Mouse (Mus musculus): ENCODE results near the gene Lamb3. TPM values are rescaled to one million over a fixed set of nuclear protein-coding genes. Genes with fewer than 3 reads are reported as not detected.

The Lamb3 gene
- total RNA-seq, 1 experiment from 2014 or later, result 1.2 TPM

DNA sequence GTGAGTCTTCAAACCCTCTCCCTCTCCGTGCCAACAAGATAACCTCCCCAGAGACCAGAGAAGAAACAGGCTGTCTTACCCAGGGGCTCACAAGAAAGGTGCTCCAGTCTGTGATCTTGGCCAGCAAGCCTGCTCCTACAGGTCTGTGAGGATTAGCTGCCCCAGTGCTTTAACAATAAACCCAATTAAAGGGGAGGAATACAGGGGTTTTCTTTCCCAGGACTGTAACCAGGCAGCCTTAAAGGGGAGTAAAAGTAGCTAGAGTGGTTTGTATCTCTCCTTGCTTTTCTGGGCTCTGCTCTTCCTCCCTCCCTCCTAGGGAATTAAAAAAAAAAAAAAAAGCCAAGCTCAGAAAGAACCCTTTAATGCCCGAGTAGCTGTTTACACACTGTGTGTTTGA lies 162.6 kb downstream of the Lamb3 start, which contains the start of gene Camk1g:
Camk1g (minus strand) TSS at position 203 of the 400 bp plus-strand sequence.
- ATAC-seq (replicated peaks in 1 of 2; ENCODE audit: insufficient read depth in 1 of 2, low FRiP score in 2 of 2, low TSS enrichment in 1 of 2, low read depth in 1 of 2, poor library complexity in 2 of 2, severe bottlenecking in 2 of 2), result no peak

DNA sequence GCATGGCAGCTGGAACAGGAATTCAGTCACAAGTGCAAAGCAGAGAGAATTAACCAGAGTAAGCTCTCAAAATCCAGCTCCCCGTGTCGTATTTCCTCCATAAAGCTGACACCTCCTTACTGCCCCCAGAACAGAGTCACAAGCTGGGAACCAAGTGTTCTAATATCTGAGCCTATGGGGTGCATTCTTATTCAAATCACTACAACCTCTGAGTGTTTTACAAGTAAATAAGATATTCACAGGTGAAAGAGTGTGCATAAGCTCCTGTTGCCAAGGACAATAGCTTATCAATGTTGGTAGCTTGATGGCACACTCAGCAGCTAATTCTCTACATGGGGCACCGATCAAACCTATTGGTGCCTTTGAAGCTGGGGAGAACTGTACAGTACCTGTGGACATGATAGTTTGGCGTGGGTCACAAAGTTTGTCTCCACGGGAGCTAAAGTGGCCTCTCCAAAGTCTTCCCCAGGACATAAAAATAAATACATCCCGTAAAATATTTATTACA lies 166.5 kb downstream of the Lamb3 start:
- ATAC-seq (replicated peaks in 1 of 2; ENCODE audit: insufficient read depth in 1 of 2, low FRiP score in 2 of 2, low TSS enrichment in 1 of 2, low read depth in 1 of 2, poor library complexity in 2 of 2, severe bottlenecking in 2 of 2), result no peak

DNA sequence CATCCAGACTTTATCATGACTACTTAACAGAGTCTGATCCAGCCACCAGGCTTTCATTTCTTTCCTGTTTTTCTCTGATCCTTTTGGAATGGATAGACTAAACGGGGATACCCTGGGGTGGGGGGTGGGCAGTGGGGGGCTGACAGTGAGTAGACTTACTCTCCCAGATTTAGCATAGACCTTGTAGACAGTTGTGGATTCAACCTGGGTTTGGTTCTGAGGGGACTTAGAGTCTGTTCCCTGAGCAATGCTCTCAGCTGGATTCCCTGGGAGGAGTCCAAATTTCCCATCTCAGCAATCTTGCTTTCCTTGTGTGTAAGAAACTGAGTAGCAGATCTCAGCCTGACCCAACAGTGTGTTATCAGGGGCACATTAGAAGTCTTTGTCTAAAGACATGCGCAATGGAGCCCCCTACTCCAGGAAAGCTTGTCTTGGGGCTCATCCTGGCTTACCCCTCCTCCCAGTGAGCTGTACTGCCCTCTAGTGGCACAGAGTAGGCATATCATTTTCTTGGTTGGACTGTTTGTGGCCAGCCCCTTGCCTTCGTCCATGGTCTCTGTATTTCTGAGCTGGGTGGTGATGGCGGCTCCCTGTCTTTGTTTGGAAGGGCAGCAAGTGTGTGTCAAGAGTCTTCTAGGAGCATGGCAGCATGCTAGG lies 169.1 kb downstream of the Lamb3 start:
- peak; percentile 76 to 79; a peak in 3 of 4 replicates for ATAC-seq (replicated peaks in 1 of 2; ENCODE audit: insufficient read depth in 1 of 2, low FRiP score in 2 of 2, low TSS enrichment in 1 of 2, low read depth in 1 of 2, poor library complexity in 2 of 2, severe bottlenecking in 2 of 2)

DNA sequence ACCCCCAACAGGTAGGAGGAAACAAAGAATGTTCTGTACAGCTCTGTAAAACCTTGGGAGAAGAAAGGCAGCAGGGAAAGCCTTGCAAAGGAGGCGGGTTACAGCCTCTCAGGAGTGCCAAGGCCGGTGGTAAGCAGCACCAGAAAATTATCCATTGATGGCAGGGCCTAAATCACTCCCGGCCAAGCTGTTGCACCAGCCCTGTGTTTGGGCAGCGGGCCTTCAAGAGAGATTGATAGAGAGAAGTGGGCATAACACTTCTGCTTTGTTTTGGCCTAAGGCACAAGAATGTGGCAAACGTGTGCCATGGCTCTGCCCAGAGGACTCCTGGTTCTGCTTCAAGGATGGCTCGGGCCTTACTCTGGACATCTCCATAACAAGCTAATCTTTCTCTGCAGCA lies 172.1 kb downstream of the Lamb3 start:
- no peak for ATAC-seq (replicated peaks in 1 of 2; ENCODE audit: insufficient read depth in 1 of 2, low FRiP score in 2 of 2, low TSS enrichment in 1 of 2, low read depth in 1 of 2, poor library complexity in 2 of 2, severe bottlenecking in 2 of 2)

DNA sequence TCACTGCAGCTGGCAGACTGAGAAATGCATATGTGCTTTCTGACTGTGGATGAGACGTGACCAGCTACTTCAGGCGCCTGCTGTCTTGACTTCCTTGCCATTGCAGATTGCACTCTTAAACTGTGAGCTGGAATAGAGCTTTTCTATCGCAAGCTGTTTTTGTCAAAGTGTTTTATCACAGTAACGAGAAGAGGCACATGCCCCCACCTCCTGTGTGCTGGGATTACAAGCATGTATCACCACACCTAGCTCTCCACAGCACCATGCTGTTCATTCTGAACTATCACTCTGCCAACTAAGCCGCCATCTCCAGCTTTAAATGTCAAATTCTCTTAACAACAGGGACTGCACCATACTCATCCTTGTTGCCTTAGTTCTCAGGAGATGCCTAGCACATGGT lies 173.4 kb downstream of the Lamb3 start:
- no peak for ATAC-seq (replicated peaks in 1 of 2; ENCODE audit: insufficient read depth in 1 of 2, low FRiP score in 2 of 2, low TSS enrichment in 1 of 2, low read depth in 1 of 2, poor library complexity in 2 of 2, severe bottlenecking in 2 of 2)

DNA sequence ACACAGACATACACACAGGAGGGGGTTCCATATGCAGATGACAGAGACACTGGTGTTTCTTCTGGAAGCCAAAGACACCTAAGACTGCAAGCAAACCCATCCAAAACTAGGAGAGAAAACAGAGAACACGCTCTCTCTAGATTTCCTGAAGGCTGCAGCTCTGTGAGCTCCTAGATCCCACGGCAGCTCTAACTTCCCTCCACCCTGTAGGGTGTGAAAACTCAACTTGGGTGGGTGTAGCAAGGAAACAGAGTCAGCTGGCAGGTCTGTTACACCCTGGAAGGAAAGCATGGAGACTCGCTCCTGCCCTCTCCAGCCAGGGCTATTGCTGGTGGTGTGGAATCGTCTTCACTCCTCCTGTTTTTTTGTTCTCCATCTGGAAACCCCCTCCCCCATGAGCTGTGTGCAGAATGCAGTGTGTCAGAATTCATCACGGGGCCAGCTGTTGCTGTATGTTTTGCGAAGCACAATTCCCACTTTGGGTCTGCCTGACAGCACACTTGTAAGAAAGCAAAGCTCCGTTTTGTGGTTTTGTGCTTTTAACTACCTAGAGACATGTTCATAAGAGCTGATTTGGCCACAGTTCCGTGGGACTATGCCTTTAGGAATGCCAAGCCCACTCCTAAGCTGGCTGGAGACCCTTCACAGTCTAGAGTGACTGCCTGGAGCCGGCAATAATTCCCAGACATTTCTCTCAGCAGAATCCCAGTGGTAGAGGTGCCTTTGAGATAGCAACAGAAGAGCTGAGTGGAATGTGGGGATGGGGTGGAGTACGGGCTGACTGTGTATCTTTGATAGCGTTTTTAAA lies 174.3 kb downstream of the Lamb3 start:
- no peak for ATAC-seq (replicated peaks in 1 of 2; ENCODE audit: insufficient read depth in 1 of 2, low FRiP score in 2 of 2, low TSS enrichment in 1 of 2, low read depth in 1 of 2, poor library complexity in 2 of 2, severe bottlenecking in 2 of 2)

DNA sequence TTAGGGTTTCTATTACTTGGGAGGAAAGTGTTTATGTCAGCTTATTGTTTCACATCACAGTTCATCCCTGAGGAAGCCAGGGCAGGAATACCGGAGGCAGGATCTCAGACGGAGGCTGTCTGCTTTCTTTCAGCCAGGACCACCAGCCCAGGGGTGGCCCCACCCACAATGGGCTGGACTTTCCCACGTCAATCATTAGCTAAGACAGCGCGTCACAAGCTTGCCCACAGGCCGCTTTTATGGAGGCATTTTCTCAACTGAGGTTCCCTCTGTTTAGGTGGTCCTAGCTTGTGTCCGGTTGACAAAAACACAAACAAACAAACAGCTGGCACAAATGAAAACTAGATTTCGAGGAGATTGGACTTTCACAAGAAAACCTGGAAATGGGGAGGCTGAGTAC lies 174.9 kb downstream of the Lamb3 start:
- ATAC-seq (replicated peaks in 1 of 2; ENCODE audit: insufficient read depth in 1 of 2, low FRiP score in 2 of 2, low TSS enrichment in 1 of 2, low read depth in 1 of 2, poor library complexity in 2 of 2, severe bottlenecking in 2 of 2), result peak; percentile 27 to 39; a peak in 1 of 4 replicates

DNA sequence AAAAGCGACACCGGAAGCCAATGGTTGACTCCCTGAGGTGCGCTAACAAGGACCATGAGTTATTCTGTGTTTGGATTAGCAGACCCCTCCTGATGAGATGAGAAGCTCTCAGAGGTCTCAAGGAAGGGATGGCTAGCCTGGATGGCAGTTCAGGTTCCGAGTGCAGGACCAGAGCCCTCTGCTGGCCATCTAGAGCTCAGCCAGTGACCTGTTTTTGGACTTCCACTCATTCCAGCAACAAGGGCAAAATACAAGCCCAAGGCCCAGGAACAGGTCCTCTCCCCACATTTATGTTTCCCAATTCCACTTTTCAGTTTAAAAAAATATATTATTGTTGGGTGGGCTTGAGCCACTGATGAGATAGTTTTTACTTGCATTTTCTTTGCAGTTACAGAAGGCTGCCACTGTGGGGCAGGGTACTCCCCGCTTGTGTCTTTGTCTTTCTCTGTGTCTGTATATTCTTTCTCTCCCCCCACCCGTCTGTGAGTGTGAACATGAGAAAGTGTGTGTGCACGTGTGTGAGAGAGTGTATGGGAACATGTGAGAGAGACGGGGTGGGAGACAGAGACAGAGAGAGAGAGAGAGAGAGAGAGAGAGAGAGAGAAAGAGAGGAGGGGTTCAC lies 175.5 kb downstream of the Lamb3 start:
- ATAC-seq (replicated peaks in 1 of 2; ENCODE audit: insufficient read depth in 1 of 2, low FRiP score in 2 of 2, low TSS enrichment in 1 of 2, low read depth in 1 of 2, poor library complexity in 2 of 2, severe bottlenecking in 2 of 2), result peak; percentile 76 to 85

DNA sequence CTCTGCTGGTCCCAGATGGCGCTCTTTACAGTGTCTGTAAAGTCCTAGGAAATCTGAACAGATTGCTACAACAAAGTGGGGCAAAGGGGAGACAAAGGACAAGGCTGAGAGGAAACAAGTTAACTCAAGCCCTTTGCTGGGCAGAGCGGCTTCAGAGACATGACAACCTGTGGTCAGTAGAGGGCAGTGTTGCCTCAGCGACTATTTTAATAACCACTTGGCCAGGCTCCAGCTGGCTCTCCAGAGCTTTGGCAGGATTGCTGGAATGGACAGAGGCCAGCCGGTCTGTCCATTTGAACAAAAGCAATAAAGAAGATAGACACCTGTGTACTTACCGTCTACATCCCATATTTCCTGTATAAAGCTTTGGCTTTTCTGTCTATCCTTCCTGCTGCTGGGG lies 178.6 kb downstream of the Lamb3 start:
- ATAC-seq (replicated peaks in 1 of 2; ENCODE audit: insufficient read depth in 1 of 2, low FRiP score in 2 of 2, low TSS enrichment in 1 of 2, low read depth in 1 of 2, poor library complexity in 2 of 2, severe bottlenecking in 2 of 2), result peak; percentile 43 to 50; a peak in 1 of 4 replicates

DNA sequence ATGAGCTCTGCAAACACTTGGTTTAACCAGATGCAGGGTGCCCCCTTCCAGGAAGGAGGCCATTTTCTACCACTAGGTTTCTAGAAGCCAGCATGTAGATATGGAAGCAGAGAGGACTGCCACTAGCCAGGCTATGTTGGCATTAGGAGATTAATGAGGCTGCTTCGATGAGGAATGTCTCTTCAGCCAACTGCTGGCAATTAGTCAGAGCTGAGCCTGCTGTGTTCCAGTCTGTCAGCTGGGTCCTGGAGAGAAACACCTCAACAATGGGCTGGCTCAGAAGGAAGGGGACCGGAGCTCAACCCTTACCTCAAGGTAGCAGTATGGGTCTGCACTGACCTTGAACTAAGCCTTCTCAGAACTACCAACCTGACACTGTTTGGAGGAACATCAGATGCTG lies 179.7 kb downstream of the Lamb3 start:
- ATAC-seq (replicated peaks in 1 of 2; ENCODE audit: insufficient read depth in 1 of 2, low FRiP score in 2 of 2, low TSS enrichment in 1 of 2, low read depth in 1 of 2, poor library complexity in 2 of 2, severe bottlenecking in 2 of 2), result no peak

DNA sequence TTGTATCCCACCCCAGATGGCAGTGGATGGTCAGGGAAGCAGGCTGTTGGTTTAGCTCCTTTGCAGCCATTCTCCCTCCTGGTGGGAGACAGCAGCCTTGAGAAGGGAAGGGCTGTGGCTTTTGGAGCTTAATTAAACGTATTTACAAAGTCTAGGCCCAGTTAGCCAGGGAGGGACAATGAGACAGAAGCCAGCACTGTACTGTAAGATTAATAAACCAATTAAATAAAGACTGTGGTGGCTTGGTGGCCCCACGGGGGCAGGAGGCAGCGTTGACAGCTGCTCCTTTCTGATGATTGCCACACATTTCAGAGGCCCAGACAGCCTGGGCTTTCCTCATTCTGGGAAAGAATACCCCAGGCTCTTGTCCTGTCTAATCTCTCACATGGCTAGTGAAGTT lies 182.0 kb downstream of the Lamb3 start:
- ATAC-seq (replicated peaks in 1 of 2; ENCODE audit: insufficient read depth in 1 of 2, low FRiP score in 2 of 2, low TSS enrichment in 1 of 2, low read depth in 1 of 2, poor library complexity in 2 of 2, severe bottlenecking in 2 of 2), result no peak

DNA sequence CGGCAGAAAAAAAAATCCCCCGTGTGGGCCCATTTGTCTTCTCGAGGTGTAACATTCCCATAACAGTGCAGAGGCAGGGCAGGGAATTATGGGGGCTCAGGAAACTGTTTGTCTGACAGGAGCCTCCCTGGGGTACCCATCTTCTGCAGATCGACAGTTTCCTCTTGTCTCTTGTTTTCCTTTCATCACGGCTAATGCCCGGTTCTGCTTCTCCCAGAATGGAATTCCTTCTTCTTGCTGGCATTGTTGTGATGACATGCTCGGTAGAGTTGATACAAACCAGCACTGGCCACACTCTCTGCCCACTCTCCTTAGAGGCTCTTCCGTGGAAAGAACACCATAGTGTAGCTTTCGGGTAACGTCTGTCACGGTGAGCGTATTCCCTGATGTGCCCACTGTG lies 182.5 kb downstream of the Lamb3 start:
- no peak for ATAC-seq (replicated peaks in 1 of 2; ENCODE audit: insufficient read depth in 1 of 2, low FRiP score in 2 of 2, low TSS enrichment in 1 of 2, low read depth in 1 of 2, poor library complexity in 2 of 2, severe bottlenecking in 2 of 2)

DNA sequence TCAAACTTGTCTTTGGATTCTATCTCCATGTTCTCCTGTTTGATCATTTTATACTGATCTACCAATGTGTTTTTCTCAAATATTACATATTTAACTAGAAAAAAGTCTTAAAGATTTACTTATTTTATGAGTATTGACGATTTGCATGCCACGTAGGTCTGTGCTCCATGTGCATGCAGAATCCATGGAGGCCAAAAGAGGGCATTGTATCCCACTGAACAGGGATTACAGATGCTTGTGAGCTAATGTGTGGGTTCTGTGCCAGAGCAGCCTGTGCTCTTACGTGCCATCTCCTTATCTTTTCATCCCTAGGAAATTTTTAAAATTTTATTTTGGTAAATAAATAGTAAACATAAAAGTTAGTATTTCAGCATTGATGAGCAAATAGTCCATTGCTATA lies 184.8 kb downstream of the Lamb3 start:
- ATAC-seq (replicated peaks in 1 of 2; ENCODE audit: insufficient read depth in 1 of 2, low FRiP score in 2 of 2, low TSS enrichment in 1 of 2, low read depth in 1 of 2, poor library complexity in 2 of 2, severe bottlenecking in 2 of 2), result no peak

Other genes with a start within 250 kb of the Lamb3 start
- 0.88 TPM in 1 of 2 replicates, not detected in the other for gene Syt14, start 171.9 kb upstream of the Lamb3 start, total RNA-seq (2017)
- 13.9 and 19.6 TPM in 2 replicates for gene Diexf, start 77.4 kb upstream of the Lamb3 start, total RNA-seq (2017)
- gene Irf6, start 54.6 kb upstream of the Lamb3 start, total RNA-seq (2017), result 12.9 and 14.5 TPM in 2 replicates
- gene A130010J15Rik, start 39.7 kb upstream of the Lamb3 start, total RNA-seq (2017), result 11.8 and 17.6 TPM in 2 replicates
- 102 and 139 TPM in 2 replicates for gene Traf3ip3, start 6.0 kb upstream of the Lamb3 start, total RNA-seq (2017)
- 2.8 and 12.2 TPM in 2 replicates for gene Hsd11b1, start 56.4 kb downstream of the Lamb3 start, total RNA-seq (2017)
- gene G0s2, start 65.5 kb downstream of the Lamb3 start, total RNA-seq (2017), result 12.0 and 13.4 TPM in 2 replicates
- gene Camk1g, start 162.6 kb downstream of the Lamb3 start, total RNA-seq (2017), result not detected in 2 replicates

Data from hematopoietic stem cell, adult 5-6 weeks (primary cell).